Mouse (Mus musculus) brain, embryonic 14.5 days (tissue): ENCODE measurements at regions not wholly inside any gene's neighbourhood (a gene's known extent, or its start where the extent isn't known, plus 50 kb on each side); places are given as distances from the start of the nearest gene placed in this dataset.

ENCODE experiments used
- CTCF ChIP-seq: fragments of 200-500 bp; IDR thresholded peaks from 2 replicates; pipeline ENCODE4 v1.5.1; 2012; ENCODE audit warnings: inconsistent platforms, mild to moderate bottlenecking, moderate library complexity, borderline replicate concordance; ENCODE audit not compliant: insufficient read depth, insufficient read length; ENCODE audit errors: extremely low read depth
- POLR2A ChIP-seq: fragments of 200-500 bp; IDR thresholded peaks from 2 replicates; pipeline ENCODE4 v1.6.1; 2012; ENCODE audit warnings: mild to moderate bottlenecking, inconsistent platforms, borderline replicate concordance; ENCODE audit not compliant: poor library complexity, insufficient read depth, insufficient read length, severe bottlenecking; ENCODE audit errors: extremely low read depth

- TF ChIP-seq CTCF (no peak), POLR2A (no peak)
These were observed 194.0 kb upstream of the Map3k1 start for GRCm38 (mm10) chr13:112002661-112003347.
